Mouse (Mus musculus): ENCODE measurements at regions not wholly inside any gene's neighbourhood (a gene's known extent, or its start where the extent isn't known, plus 50 kb on each side); places are given as distances from the start of the nearest gene placed in this dataset.

DNA sequence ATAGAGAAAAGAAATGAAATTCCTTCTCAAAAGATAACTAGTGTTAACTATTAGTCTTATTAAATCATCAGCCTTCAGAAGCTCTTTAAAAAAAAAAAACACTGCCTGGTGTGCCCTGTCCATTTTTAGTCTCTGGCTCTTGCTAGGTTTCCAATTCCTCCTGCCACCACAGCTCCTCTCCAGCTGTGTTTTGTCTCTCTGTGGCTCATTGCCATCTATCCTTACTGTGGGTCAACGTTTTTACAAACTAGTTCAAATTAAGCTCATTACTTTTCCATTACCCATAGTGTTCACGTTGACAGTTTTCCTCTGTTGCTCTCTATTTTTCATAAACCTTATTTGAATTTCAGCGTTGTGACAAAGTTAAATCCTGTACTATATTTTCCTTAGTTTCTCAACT is 930.0 kb upstream of the Gcfc2 start:
- Histone ChIP-seq H3K4me1 (ENCODE audit: insufficient read depth) (no peaks in the 10 kb centered on the region), H3K4me3 (ENCODE audit: low read depth, low read length) (no peak overlapping the region)
- WGBS, result 49% methylated on average over 3 of the region's 3 CpGs

GRCm38 (mm10) chr6:81024531-81024930 is 898.9 kb upstream of the Gcfc2 start:
- 95% methylated on average over 3 of the region's 3 CpGs for WGBS
- Histone ChIP-seq H3K9me3 (ENCODE audit: low read length) (no peaks in the 10 kb centered on the region), H3K9ac (no peak overlapping the region), H3K27ac (ENCODE audit: low read depth, low read length) (no peak overlapping the region), H3K4me3 (ENCODE audit: low read depth, low read length) (no peak overlapping the region), H3K27me3 (ENCODE audit: insufficient read depth, low read length) (no peaks in the 10 kb centered on the region), H3K36me3 (ENCODE audit: insufficient read depth) (no peaks in the 10 kb centered on the region), H3K4me1 (ENCODE audit: insufficient read depth) (no peaks in the 10 kb centered on the region), H3K4me2 (ENCODE audit: low read depth) (no peak overlapping the region)
- no peak for TF ChIP-seq CTCF (IDR thresholded peaks at IDR 0.05; ENCODE audit: low read depth)
- ATAC-seq (no peak), DNase-seq (no peak)

More for the DNA sequence above, 930.0 kb upstream of the Gcfc2 start:
- Histone ChIP-seq H3K27ac (ENCODE audit: low read depth, low read length) (no peak overlapping the region), H3K36me3 (ENCODE audit: insufficient read depth) (no peaks in the 10 kb centered on the region), H3K9me3 (ENCODE audit: low read length) (no peaks in the 10 kb centered on the region), H3K27me3 (ENCODE audit: insufficient read depth, low read length) (no peaks in the 10 kb centered on the region), H3K9ac (no peak overlapping the region), H3K4me2 (ENCODE audit: low read depth) (no peak overlapping the region)
- no peak for TF ChIP-seq CTCF (IDR thresholded peaks at IDR 0.05; ENCODE audit: low read depth)
- DNase-seq (no peak), ATAC-seq (no peak)

Data from forebrain, postnatal 0 days (tissue).